Mouse (Mus musculus) cerebellum, adult 8-10 months (tissue): ENCODE data around the gene B230118H07Rik.
A peak's percentile ranks its signal among the peaks of the same experiment; 100 is the strongest.

Source experiments
- DNase-seq: peaks from one replicate; pipeline ENCODE4 v3.0.0; 2022

B230118H07Rik gene

DNA sequence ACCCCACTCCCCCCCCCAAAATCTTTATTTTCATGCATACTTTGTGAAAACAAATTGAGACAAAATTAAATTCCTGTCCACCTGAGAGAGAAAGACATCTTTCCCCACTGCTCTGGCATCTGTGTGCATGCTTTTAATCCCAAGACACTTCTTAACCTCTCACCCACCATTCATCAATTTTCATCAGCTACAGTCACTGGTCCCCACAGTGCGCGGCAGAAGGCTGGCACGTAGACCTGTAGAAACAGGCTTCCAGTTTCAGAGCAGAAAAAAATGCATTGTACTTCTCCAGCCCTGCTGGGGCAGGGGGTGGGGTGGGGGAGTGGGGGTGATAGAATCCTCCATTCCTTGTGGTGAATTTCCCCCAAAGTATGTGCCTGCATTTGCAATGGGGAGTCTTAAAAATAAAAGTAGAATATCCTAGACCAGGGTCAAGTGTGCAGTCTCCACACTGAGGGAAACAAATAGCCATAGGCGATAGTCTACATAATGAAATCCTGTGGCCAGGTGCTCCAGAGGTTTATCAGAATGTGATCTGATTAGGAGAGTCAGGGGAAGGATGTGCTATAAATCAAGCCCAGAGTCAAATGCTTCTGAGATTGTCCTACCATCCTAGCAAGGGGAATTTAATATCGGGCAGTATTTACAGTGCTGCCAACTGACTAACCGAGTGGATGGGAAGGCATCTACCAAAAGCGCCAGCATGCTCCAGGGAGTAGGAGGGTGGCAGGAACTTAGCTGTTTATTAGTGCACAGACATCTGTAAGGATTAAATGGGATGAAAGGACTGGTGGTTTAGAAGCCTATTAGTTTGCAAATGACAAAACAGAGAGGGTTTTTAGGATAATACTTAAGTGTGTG lies 10.1 kb downstream of the B230118H07Rik start:
- DNase-seq: no peak

DNA sequence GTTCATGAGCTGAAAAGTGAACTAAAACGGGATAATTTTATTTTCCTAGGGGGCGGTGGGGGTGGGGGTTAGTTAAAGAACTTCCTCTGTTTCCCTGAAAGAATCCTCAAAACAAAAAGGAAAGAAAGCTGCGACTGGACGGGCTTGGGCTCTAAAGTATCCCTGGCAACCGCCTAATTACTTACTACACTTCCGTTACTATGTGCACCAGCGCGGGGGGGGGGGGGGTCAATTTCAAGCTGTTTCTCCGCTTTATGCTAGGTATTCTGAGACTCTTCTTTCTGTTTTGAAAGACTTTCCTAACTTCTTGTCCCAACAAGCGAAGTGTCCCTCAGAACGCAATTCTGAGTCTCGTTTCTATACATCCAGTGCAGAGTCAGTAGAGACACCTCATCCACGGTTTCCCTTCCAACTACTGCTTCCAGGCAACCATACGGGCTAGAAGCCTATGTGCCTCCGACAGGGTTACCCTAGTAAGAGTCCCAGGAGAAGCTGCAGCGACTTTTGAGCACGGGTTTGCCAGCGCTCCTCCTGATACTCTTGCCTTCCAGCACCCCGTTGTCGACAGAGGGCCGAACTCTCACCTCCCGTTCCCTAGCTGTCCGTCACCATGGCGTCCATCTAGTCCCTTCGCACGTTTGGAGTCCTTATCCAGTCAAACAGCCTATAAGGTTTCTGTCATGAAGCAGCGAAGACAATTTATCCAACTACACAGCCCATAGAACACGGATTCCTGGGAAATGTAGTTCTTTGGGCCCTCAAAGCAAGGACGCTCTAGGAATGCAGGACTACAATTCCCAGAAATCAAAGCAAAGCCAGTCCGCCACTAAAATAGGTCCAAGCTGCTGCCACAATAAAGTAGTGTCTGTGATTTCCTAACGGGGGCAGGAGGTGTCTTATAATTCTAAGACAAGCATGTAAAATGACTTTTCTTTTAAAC lies 20.8 kb downstream of the B230118H07Rik start:
- DNase-seq: peak; percentile 88

DNA sequence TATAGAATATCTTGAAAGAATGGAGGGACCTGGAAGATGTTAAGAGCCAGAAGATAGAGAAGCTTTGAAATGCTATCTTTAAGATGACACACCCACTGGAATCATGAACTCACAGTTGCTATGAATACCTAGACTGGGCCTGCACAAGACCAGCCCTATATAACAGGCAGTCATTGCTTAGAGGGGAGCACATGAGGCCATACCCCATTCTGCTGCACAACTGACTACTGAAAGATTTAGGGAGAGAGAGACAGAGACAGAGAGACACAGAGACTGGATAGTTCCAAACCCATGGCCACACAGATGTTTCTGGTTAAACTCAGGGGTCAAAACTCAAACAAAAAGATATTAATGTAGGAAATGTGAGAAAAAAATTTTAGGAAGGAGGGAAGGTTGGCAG lies 22.1 kb downstream of the B230118H07Rik start:
- DNase-seq: no peak

DNA sequence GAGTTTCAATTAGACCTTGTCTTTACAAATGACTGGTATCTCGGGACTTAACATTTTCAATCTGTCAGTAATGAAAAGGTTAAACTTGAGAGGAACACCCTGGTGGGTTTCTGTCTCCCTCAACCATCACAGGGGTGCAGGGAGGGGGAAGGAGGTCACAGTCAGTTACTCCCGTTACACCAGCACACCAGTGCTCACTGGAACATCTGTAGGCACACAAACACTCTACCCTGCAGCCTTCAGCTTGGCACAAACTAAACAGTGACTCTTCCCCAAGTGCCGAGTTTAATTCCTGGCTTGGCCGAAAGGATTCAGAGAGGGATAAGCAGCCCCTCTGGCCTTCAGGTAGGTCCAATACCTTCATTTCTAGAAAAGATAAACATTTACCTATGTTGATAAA lies 24.8 kb downstream of the B230118H07Rik start, which contains the start of gene Rag2:
Gene Rag2, plus strand, starts transcription at position 193 of the 400 bp plus-strand sequence.
- DNase-seq: no peak

DNA sequence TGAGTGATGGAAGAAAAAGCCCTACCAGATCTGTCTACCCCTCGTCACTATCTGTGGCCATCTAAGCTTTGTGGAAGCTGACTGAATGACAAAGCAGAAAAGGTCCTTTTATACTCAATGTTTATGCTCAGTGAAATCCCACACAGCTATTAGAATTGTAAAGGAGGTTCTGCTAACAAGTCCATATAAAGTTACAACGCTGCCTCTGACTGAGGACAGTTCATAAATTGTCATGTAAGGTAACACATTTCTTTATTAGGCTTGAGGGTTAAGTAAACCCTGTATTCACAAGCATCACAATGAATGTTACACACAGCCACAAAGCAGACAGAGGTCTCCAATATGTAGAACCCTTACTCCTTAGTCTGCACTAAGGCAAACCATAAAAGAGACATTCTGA lies 25.3 kb downstream of the B230118H07Rik start:
- DNase-seq: no peak

DNA sequence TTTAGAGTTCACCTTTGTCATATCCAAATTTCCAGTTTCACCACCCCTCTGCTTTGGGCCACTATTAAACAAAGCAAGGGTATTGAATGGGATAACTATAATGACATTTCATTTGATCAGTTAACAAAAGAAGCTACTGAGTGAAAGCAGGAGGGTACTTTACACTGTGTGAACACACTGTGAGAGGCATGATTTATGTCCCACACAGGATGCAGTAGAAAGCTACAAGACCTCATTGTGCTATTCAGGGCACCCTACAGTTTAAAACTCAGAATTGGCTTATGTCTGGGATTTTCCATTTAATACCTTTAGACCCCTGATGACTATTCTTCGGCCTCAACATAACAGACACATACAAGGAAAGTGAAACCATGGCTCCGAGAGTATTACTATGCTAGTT lies 26.3 kb downstream of the B230118H07Rik start:
- DNase-seq: no peak

DNA sequence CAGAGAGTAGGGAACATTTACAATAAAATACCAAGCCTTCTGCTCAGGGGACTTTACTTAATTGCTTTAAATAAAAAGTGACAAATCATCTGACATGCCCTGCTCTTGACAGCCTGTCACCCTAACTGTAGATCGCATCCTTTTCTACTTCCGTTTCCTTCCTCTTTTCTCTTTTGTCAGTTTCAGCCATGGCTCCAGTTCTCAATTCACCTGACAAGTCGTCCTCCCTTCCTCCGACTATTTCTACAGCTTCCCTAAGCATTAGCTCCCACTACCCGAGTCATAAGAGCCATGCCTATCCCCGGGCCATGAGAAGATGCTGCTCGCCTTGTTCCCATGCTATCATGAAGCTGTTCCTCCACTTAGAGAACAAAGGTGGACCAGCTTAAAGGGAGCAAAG lies 27.7 kb downstream of the B230118H07Rik start:
- DNase-seq: no peak

DNA sequence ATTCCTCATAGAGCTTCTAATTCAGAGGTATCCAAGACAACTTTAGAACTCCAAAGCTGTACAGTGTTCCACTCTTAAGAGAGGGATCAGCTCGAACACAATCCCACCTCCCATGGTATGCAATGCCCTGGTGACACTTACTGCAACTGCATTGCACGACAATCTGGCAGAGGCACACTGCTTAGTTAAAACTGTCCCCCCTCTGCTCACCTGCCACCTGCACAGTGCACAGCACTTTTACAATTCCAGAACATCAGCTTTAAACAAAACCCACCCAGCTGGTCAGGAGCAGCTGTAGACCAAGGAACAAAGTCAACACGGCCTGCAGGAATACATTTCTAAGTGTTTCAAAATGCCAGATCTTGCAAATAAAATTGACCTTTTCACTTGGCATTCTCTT lies 28.4 kb downstream of the B230118H07Rik start:
- no peak for DNase-seq

DNA sequence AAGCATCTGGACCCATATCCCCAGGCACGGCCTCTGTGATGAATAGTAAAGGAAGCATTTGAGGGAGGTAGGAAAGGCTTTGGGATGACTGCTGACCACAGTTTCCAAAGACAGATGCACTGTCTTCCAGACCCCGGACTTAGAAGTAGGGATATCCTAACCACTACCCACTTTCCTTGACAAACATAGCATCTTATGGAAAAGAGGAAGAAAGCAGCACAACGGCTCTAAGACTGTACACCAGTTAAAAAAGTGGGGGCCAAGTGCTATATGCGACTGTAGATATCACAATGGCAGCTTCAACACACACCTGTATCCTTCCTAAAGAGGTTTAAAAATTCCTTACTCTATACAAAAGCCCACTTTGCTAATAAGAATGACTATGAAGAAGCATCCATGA lies 31.0 kb downstream of the B230118H07Rik start:
- no peak for DNase-seq

DNA sequence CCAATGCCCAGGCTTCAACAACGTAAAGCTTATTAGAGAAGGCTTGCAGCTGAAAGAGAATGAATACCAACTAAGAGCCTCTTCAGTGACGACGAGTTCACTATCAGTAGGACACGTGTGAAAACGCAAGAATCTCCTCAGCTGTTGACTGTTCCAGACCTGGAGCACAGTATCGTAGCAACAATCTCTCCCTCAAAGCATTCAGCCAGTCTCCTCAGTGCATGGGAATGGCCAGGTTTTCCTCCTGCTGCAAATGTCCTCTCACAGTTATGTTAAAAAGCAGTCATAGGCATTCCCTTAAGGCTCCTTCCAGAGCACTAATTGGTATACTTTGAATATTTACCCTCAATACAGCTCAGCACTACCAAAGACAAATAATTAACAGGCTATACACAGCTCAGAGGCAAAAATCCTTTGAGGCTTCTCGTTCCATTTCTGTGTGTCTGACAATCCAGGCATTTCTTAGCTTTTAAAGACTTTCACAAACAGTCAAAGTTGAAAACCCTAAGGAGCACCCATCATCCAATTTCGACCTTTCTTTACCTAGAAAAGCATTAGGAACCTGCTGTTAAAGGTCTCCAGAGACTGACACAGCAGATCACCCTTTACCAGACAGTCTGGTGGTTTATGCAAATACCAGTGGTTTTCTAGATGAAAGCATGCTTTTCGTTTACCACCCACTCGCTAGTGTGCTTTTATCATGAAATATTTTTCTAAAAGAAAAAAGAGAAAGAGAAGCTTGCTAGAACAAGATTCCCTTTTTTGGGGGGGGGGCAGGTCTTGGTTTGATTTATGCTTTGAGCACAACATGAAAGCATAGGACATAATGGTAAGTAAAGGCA lies 33.6 kb downstream of the B230118H07Rik start:
- no peak for DNase-seq

DNA sequence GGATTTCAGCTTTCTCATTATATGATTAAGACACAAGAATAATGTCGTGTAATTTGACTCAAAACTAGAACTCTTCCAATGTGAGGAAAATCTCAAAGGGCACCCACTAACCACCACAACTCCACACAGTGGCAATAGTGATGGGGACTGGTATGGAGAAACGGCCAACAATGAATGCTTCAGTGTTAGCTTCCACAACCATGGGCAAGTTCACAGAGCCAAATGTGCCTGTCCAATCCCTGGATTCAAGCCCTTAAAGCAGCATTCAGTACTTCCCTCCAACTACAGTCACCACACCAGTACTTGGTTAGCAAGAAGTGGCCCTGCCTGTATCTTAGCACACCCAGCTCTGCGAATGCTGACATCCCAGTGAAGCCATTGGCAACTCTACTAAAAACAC lies 38.5 kb downstream of the B230118H07Rik start:
- no peak for DNase-seq

DNA sequence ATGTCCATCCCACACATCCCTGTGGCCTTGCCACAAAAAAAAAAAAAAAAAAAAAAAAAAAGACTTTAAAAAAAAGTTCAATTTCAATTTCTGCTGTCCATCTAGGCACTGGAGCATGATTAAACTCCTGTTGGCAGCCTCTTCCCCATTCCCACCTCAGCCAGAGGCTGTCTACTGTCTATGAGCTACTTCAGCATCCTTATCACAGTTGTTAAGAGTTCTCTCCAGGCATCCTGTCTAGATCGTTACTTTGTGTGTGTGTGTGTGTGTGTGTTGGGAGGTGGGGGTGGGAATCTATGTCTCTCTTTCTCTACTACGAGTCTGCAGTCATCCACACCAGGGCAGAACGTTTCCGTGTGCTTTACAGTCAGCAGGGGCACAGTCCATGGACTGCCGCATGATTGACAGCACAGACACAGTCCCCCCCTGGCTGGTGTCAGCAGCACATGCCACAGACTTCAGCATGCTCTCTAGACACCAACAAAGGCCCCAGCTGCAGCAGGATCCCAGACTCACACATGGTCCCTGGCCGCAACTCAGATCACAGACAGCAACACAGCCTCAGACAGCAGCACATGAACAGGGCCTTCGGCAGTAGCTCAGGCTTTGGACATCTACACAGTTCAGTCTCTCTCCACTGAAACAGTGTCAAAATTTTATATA lies 41.0 kb downstream of the B230118H07Rik start:
- no peak for DNase-seq

DNA sequence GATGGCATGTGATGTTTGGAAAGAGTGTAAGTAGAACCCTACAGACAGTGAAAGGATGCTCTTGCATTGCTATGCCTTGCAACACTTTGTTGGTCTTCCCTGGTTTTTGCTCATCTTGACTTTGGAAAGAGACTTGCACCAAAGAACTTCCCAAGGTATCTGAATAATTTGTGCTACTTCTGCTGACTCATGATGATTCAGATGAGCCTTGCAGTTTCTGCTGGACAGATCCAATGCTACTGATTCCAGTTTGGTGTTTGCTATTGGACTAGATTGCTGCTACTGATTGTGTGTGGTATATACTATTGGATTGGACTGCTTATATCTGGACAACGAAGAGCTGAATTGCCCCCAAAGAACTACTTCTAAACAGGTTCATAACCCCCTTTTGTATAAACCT lies 46.2 kb downstream of the B230118H07Rik start:
- DNase-seq: no peak

DNA sequence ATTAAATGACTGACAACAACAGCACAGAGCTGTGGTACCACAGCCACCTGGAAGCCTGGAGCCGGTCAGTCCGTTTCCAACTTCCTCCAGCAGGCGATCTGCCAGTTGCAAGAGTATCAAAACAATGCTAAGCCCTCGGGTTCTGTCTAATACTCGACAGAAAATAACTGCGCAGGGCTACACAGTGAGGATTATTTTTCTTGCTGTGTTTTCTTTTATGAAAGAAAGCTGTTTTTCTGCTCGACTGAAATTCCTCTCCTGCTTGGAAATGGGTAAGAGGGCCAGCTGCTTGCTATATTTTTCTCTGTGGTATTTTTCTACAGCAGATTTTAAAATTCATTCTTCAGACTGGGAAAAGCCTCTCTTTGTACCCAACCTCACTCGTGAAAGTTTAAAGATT lies 48.6 kb downstream of the B230118H07Rik start:
- DNase-seq: peak; percentile 62

DNA sequence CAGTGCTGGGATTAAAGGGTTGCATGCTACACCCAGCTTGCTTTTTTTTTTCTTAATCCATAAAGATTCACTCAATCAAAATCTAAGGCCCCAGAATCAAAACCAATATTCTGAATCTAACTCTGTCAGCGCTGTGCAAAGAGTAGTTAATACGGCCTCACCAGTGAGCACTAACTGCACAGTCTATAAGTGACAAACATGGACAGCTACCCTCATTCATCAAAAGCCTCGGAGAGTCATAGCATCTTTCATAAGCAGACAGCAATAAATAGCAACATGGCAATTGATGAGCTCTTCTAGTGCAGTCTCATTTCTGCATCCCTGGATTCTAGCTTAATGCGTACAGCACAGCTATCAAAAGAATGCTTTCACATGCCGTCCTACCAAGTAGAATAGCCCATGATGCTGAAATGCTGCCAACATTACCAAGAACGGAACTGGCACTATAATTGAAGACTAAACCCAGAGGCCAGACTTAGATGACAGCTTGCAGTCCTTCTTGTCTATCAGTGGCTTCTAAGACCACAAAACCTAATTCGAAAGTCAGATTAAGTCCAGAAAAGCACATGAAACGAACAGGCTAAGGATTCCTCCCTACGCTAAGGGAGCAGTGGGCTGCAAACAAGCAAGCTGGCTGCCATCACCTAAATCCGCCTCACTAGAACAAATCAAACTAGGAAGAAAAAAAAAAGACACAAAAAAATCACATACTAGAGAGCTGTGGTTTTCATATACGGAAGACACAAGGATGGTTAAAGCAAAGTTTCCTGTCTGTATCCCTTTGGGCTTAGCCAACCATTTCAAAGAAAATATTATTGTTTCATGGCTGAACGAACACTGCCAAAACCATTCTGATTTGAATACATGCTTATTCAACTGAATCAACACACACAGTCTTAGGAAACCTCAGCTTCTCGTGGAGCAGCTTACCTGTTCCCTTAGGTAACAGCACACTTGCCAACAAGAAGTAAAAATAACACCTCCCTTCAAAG lies 50.8 kb downstream of the B230118H07Rik start:
- peak; percentile 50 for DNase-seq

DNA sequence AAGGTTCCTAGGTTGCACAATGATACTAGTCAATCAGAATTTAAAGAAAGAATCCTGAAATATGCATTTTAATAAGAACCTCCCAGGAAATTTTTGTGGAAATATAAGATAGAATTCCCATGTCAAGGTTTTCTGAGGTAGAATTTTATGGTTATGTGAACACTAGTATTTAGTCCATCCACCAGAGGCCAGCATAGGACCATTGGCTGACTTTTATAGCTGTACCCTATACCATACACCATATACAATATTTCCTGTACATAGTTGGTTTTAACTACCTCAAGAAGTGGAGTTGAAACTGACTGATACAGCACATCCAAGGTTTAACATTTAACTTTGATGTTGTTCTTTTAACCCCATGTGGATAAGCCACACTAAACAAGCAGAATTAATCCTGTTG lies 52.1 kb downstream of the B230118H07Rik start:
- DNase-seq: no peak

DNA sequence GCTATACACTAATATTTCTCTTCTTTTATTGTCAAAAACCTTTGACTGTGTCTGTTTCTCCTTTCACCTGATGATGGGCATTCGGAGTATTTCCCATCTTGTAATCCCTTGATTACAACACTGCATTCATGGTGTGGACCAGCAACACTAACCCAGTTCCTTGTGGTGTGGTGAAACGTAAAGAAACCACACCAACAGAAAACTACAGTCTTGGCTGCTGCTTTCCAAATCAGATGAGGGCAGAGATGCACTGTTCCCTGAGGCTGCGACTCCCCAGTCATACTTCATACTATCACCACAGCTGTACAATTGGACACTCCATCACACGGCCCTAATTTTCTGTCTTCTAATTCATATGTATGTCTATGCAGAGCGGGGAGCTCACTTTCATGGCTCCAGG lies 54.7 kb downstream of the B230118H07Rik start:
- no peak for DNase-seq

DNA sequence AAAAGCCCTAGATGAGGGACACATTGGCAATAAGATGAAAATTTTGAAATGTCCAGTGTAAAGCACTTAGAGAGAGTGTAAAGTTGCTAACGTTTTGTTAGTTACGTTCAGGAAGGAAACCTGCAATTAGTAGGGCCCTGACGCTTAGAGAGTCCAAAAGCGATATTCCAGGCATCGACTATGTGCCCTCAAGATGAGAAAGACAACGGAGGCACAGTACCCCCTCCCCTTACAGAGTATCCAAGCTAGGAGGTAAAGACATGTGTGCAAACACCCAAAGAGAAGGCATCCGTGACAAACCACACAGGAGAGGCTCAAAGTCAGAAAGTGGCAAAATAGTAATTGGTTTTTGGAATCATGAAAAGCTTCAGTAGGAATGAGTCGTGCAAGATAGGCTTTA lies 56.4 kb downstream of the B230118H07Rik start:
- DNase-seq: no peak

DNA sequence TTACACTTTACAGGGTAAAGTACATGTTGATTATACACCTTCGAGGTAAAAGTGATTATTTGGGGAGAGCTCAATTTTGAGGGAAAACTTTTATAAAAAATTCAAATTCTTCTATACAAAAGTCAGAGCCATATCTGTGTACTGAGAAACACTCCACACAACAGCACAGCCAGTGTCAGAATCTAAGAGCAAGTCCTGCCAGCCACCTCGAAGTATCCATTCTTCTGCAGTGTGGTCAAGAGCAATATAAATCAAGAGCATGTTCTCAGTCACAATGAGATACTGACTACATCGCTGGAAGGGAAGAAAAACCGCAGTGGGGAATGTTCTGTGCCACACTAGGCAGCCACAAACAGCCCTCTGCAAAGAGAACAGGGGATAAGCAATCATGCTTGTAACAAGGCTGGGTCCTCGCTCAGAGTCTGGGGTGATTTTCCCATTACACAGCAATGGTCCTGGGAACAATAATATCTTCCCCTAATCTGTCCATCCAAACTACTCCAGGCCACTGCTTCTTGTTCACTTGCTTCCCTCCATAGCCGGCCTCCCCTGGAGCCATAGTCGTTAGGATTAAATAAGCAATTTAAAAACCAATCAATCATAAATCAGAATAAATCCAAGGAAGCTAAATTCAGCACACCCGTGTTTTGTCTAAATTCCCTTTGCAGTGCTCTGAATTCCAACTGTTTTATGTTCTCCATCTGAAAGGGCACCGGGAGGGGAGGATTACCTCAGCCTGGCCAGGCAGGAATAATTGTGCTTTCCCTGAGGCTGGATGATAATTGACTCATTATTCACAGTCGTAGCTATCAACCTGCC lies 57.1 kb downstream of the B230118H07Rik start:
- DNase-seq: peak; percentile 25

DNA sequence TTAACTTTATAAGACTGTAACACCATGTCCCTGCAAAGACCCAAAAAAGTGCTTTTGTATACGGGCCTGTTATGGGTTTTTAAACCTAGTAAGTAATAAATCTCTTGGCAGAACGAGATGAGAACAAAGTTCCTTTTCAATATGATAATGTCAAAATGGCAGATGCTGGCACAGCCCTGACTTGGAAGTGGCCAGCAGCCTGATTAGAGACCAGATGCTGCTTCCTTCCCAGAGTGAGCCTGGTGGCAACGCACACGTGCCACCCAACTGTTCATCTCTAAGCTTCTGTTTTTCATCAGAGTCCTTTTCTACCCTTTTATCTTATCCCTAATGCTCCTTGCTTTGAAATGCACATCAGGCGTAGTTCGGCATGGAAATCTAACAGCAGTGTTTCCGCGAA lies 58.0 kb downstream of the B230118H07Rik start:
- DNase-seq: no peak
